Mouse (Mus musculus) intestine, embryonic 16.5 days (tissue): ENCODE measurements around the gene Kif21a. TPM values are rescaled to one million over a fixed set of nuclear protein-coding genes. Genes with fewer than 3 reads are reported as not detected.

Source experiments
- ATAC-seq: fragments of 200-750 bp; cut with Nextera tagmentation; 2 replicates; pipeline ENCODE4 v1.8.0; 2017; ENCODE audit warnings: moderate TSS enrichment, moderate library complexity
- H3K27ac ChIP-seq: fragments of 300-500 bp; sonication (generic); 2 replicates; pipeline ENCODE4 v1.5.1; 2014; ENCODE audit warnings: mild to moderate bottlenecking, low read length
- H3K27me3 ChIP-seq: fragments of 300-500 bp; sonication (generic); replicated peaks from 2 replicates; pipeline ENCODE4 v1.6.1; 2014; ENCODE audit warnings: low read length, control low read depth, mixed read lengths; ENCODE audit not compliant: control insufficient read depth, insufficient read depth
- H3K36me3 ChIP-seq: fragments of 300-500 bp; sonication (generic); 2 replicates; pipeline ENCODE4 v1.6.1; 2014; ENCODE audit warnings: low read length, control low read depth; ENCODE audit not compliant: control insufficient read depth, insufficient read depth
- H3K4me1 ChIP-seq: fragments of 300-500 bp; sonication (generic); 2 replicates; pipeline ENCODE4 v1.6.1; 2014; ENCODE audit warnings: low read length, control low read depth, mixed read lengths; ENCODE audit not compliant: control insufficient read depth, insufficient read depth
- H3K4me2 ChIP-seq: fragments of 300-500 bp; sonication (generic); 2 replicates; pipeline ENCODE4 v1.6.1; 2014; ENCODE audit warnings: low read depth, low read length, control low read depth
- H3K4me3 ChIP-seq: fragments of 300-500 bp; sonication (generic); 2 replicates; pipeline ENCODE4 v1.5.1; 2014; ENCODE audit warnings: mild to moderate bottlenecking, low read length
- H3K9ac ChIP-seq: fragments of 300-500 bp; sonication (generic); 2 replicates; pipeline ENCODE4 v1.6.1; 2014; ENCODE audit warnings: low read depth, low read length
- H3K9me3 ChIP-seq: fragments of 300-500 bp; sonication (generic); 2 replicates; pipeline ENCODE4 v1.6.1; 2016; ENCODE audit warnings: low read length, control low read depth; ENCODE audit not compliant: control insufficient read depth
- WGBS: fragments of 180-500 bp; shearing (Covaris S2); extraction: QIAGEN DNeasy Blood & Tissue Kit; methylation state at CpG from one replicate; pipeline ENCODE4 v1.1.7; 2014; 5-methylcytosine and 5-hydroxymethylcytosine counted together
- polyA plus RNA-seq: library from polyadenylated mRNA; unstranded; fragments of >200 nt; fragmentation: Nextera tagmentation; extraction: Ambion mirVana; gene quantifications from 2 replicates; pipeline ENCODE4 v1.2.1, GENCODE M21; 2015

Gene Kif21a
- polyA plus RNA-seq, 1 experiment from 2014 or later: 10.6 TPM

DNA sequence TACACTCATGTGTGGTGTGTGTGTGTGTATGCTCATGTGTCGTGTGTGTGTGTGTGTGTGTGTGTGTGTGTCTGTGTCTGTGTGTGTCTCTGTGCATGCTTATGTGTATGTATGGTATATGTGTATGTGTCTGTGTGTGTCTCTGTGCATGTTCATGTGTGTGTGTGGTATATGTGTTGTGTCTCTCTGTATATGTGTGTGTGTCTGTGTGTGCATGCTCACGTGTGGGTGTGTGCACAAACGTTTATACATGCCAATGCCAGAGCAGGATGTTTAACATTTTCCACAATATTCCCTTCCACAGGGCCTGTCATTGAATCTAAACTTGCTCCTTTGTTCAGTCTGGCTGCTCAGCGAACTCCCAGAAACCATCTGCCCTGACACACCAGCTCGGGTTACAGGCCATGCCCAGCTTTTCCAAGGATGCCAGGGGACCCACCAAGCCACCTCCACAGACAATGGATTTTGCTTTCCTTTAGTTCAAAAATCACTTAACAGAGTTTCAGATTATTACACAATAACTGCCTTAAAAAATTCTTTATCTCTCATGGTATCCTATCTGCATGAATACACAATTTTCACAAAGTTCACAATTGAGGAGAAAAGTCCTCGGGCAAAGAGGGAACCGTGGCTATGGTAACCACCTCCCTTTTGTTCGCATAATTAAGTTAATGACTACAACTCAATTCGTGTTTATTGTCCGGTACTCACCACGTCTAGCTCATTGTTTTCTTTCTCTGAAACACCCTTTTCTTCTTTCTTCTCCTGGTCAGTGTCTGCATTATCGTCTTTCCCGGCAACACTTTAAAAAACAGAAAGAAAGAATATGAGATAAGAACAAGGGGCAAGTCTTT is 77.6 kb downstream of the Kif21a start:
- Histone ChIP-seq H3K36me3 (no peaks in the 10 kb centered on the region), H3K4me1 (no peaks in the 10 kb centered on the region), H3K27ac (no peak overlapping the region), H3K4me3 (no peak overlapping the region), H3K27me3 (no peaks in the 10 kb centered on the region), H3K4me2 (no peak overlapping the region), H3K9me3 (no peaks in the 10 kb centered on the region), H3K9ac (no peak overlapping the region)
- ATAC-seq: no peak
- WGBS: 65% methylated on average over 13 of the region's 13 CpGs

DNA sequence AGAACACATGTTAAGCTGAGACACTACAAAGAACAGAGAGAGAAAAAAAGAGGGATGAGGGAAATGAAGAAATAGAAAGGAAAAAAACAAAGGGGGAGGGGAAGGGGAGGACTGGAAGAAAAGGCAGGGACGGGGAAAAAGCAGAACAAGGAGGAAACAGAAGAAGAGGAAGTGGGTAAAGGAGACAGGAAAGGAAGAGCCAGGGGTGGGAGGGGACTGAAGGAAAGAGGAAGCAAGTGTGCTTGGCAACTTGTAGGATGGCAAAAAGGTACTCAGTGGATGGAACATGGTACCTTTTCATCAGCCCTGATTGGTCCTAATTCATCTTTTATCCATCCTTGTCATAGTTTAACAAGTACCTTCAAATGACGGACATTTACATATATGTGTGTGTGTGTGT is 86.4 kb downstream of the Kif21a start:
- no peak overlapping the region for H3K9ac ChIP-seq
- no peaks in the 10 kb centered on the region for H3K27me3 ChIP-seq
- no peaks in the 10 kb centered on the region for H3K4me1 ChIP-seq
- H3K27ac ChIP-seq: no peak overlapping the region
- no peaks in the 10 kb centered on the region for H3K36me3 ChIP-seq
- no peak overlapping the region for H3K4me2 ChIP-seq
- WGBS: 73% methylated on average over 2 of the region's 2 CpGs
- H3K9me3 ChIP-seq: no peaks in the 10 kb centered on the region
- no peak overlapping the region for H3K4me3 ChIP-seq
- no peak for ATAC-seq

DNA sequence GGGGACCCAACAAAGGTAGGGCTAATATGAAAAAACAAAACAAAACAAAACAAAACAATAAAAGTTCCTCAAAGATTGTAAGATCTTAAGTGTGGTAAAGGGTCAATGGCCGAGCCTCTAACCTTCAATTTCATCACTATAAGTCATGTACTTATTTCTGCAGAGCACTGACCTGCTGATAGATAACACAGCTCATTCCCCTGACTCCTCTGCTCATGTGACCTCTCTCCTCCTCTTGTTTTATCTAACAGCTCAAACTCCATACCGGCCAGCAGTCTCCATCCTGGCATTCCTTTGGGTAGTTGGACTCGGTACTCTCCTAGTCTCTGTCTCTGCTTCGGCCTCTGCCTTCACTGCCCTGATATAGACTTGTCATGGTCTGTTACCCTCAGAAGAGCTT is 87.2 kb downstream of the Kif21a start:
- WGBS: 90% methylated on average over 4 of the region's 4 CpGs
- no peak overlapping the region for H3K4me2 ChIP-seq
- H3K27ac ChIP-seq: no peak overlapping the region
- ATAC-seq: peak; percentile 68
- no peaks in the 10 kb centered on the region for H3K27me3 ChIP-seq
- H3K9ac ChIP-seq: no peak overlapping the region
- H3K4me3 ChIP-seq: no peak overlapping the region
- no peaks in the 10 kb centered on the region for H3K4me1 ChIP-seq
- no peaks in the 10 kb centered on the region for H3K9me3 ChIP-seq
- no peaks in the 10 kb centered on the region for H3K36me3 ChIP-seq

DNA sequence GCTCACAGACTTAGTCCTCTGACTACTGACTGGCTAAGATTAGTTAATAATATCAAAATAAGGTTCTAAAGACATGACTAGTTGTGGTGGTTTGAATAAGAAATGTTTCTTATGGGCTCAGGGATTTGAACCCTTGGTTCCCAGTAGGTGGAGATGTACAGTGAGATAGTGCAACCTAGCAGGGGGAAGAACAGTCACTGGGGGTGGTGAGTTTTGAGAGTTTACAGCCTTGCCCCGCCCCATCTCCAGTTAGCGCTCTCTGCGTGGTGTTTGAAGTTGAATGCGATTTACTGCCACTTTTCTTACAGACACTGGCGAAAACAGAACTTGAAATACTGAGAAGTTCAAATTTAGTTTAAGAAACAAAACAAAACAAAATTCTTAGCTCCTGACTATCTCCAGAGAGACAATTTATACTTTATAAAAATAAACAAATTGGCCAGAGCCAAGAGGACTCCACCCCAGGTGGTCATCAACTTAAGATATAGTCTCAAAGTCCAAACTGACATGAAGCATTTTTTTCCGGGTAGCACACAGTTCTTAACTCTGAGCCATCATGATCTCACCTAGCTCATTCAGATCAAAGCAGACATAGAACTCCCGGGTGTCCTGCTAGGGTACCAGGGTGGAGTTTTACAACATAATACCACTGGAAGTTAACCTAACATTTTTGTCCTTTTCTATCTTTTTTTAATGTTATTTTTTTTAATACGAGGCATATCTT is 88.8 kb downstream of the Kif21a start:
- Histone ChIP-seq H3K36me3 (no peaks in the 10 kb centered on the region), H3K27ac (peak overlapping the region; percentile 51; the same call in 1 of the 2 replicates), H3K9me3 (no peaks in the 10 kb centered on the region), H3K27me3 (no peaks in the 10 kb centered on the region), H3K4me3 (no peak overlapping the region), H3K4me1 (no peaks in the 10 kb centered on the region), H3K4me2 (no peak overlapping the region), H3K9ac (no peak overlapping the region)
- WGBS: 58% methylated on average over 8 of the region's 8 CpGs
- peak; percentile 88 for ATAC-seq

DNA sequence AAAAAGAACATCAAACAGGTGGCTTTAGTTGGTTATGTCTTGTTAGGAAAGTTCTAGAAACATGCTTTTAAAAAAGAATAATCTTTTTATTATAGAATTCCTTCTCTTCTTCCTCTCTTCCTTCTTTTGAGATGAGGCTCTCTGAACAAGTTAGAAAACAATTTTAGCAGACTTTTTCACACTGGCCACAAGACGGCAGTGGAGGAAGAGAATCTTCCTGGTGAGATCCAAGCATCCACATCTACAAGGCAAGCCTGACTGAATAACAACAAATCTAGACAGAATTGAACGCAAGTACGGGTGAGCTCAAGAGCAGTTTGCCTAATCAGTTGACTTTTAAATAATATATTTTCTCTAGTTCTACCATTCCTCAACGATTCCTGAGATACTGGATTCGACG is 98.4 kb downstream of the Kif21a start:
- H3K4me1 ChIP-seq: no peaks in the 10 kb centered on the region
- H3K36me3 ChIP-seq: no peaks in the 10 kb centered on the region
- no peak overlapping the region for H3K27ac ChIP-seq
- no peak overlapping the region for H3K9ac ChIP-seq
- no peak for ATAC-seq
- no peaks in the 10 kb centered on the region for H3K27me3 ChIP-seq
- H3K4me2 ChIP-seq: no peak overlapping the region
- 86% methylated on average over 6 of the region's 6 CpGs for WGBS
- no peaks in the 10 kb centered on the region for H3K9me3 ChIP-seq
- H3K4me3 ChIP-seq: no peak overlapping the region

DNA sequence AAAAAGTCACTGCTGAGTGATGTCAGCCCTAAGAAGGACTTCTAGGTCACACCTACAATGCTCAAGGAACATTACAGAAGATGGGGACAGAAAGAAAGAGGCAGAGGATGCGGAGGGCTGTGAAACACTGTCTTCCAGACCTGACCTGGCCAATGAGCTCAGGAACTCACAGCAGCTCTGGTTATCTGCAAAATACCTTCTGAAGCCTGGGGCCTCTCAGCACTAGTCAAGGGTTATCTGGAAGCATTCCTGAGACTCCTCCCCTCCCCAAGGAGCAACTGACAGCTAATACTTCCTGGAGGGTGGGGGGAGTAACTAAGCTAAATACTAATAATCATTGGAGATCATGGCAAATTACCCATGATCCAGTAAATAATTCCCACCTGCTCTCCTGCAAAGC is 111.3 kb downstream of the Kif21a start:
- H3K27me3 ChIP-seq: no peaks in the 10 kb centered on the region
- H3K9ac ChIP-seq: no peak overlapping the region
- WGBS: 77% methylated on average over 1 of the region's 1 CpGs
- H3K9me3 ChIP-seq: no peaks in the 10 kb centered on the region
- H3K4me1 ChIP-seq: no peaks in the 10 kb centered on the region
- no peak overlapping the region for H3K4me3 ChIP-seq
- no peak overlapping the region for H3K27ac ChIP-seq
- no peak overlapping the region for H3K4me2 ChIP-seq
- H3K36me3 ChIP-seq: no peaks in the 10 kb centered on the region
- ATAC-seq: peak; percentile 40; the same call in 1 of the 2 replicates

DNA sequence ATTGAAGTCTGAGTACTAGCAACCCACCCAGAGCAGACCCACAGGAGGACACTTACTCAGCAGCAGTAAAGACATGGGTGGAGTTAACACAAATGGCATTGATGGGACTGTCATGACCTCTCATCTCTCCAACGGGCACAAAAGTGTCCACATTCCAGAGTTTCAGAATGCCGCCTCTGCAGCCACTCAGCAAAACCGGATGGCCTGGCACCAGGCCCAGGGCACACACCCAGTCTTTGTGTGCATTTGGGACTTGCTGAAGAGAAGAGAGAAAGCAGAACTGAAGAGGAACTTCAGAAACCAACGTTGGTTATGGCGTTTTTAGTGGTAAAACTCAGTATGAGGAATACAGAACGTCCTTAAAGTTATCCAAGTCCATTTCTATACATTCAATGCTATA is 114.2 kb downstream of the Kif21a start:
- Histone ChIP-seq H3K27ac (no peak overlapping the region), H3K27me3 (no peaks in the 10 kb centered on the region), H3K9ac (no peak overlapping the region), H3K4me1 (no peaks in the 10 kb centered on the region), H3K4me3 (no peak overlapping the region), H3K36me3 (no peaks in the 10 kb centered on the region), H3K9me3 (no peaks in the 10 kb centered on the region), H3K4me2 (no peak overlapping the region)
- no peak for ATAC-seq
- 70% methylated on average over 6 of the region's 6 CpGs for WGBS

DNA sequence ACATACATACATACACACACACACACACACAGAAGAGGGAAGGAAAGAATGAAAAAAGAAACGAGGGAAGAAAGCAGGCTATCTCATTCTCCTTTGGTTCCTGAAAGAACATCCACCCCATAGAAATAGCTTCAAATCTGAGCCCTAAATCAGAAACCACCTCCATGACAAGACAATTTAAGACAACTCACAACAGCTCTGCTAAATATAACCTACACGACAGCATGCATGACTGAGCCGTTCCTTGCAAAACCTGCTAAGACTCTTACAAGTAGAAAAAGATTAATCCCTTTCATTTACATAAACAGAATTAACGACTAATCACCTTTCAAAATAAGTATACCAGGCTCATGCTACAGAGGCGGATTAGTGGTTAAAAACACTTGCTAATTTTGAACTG is 118.3 kb downstream of the Kif21a start:
- Histone ChIP-seq H3K9me3 (no peaks in the 10 kb centered on the region), H3K4me1 (no peaks in the 10 kb centered on the region), H3K27me3 (no peaks in the 10 kb centered on the region), H3K4me3 (no peak overlapping the region), H3K4me2 (no peak overlapping the region), H3K9ac (no peak overlapping the region), H3K36me3 (no peaks in the 10 kb centered on the region), H3K27ac (no peak overlapping the region)
- ATAC-seq: no peak
- WGBS: 77% methylated on average over 5 of the region's 5 CpGs

DNA sequence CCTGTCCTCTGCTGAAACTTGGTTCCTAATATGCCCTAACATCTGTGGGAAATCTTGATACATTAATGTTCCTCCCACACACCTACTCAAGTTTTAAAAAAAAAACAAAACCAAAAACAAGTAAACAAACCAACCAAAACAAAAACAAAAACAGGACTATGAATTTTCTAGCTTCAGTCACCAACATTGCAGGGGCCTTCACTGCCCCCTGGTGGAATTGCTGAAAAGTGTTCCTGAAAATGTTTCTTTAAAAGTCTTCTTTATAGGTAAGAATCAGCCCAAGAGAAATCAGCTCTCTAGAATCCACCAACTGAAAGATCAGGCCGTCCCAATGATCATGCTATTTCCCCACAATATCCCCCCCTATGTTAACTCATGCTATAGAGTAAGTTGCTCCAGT is 120.7 kb downstream of the Kif21a start:
- no peak for ATAC-seq

More for the DNA sequence above, 120.7 kb downstream of the Kif21a start:
- H3K9ac ChIP-seq: no peak overlapping the region
- H3K4me1 ChIP-seq: no peaks in the 10 kb centered on the region
- H3K4me2 ChIP-seq: no peak overlapping the region
- no peaks in the 10 kb centered on the region for H3K36me3 ChIP-seq
- no peak overlapping the region for H3K4me3 ChIP-seq
- H3K9me3 ChIP-seq: peaks cover 5% of the 10 kb centered on the region; the same call in 1 of the 2 replicates
- no peaks in the 10 kb centered on the region for H3K27me3 ChIP-seq
- no peak overlapping the region for H3K27ac ChIP-seq
- WGBS: 27% methylated on average over 1 of the region's 1 CpGs
